Mouse (Mus musculus) MEL (cell line): ENCODE data around the gene Lasp1. TPM values are rescaled to one million over a fixed set of nuclear protein-coding genes. Genes with fewer than 3 reads are reported as not detected.

Experiments
- DNase-seq: peaks from one replicate; pipeline ENCODE4 v3.0.0; 2011; ENCODE audit warnings: low read depth, low spot score
- H3K27ac ChIP-seq: 2 replicates; pipeline ENCODE4 v1.5.1; 2012; ENCODE audit warnings: low read depth, mild to moderate bottlenecking, control low read depth, low read length, moderate library complexity; ENCODE audit not compliant: control insufficient read depth
- H3K27me3 ChIP-seq, 2 experiments: fragments of 150-350 bp in 1 of 2; sonication (generic) in 1 of 2; 2 replicates each; pipeline ENCODE4 v1.6.1; 2012; ENCODE audit warnings: low read length in 2 of 2, mild to moderate bottlenecking in 2 of 2, improper control_type of control experiment in 1 of 2, moderate library complexity in 1 of 2; ENCODE audit not compliant: insufficient read depth in 2 of 2, control insufficient read depth in 1 of 2
- H3K36me3 ChIP-seq, 2 experiments: 2 replicates each; pipeline ENCODE4 v1.6.1; 2012 to 2014; ENCODE audit warnings: low read length in 2 of 2, improper control_type of control experiment in 1 of 2, inconsistent platforms in 1 of 2, mild to moderate bottlenecking in 1 of 2; ENCODE audit not compliant: insufficient read depth in 2 of 2, control insufficient read depth in 1 of 2
- H3K4me1 ChIP-seq, 2 experiments: fragments of 150-350 bp in 1 of 2; sonication (generic) in 1 of 2; 2 replicates each; pipeline ENCODE4 v1.6.1; 2012; ENCODE audit warnings: low read length in 2 of 2, improper control_type of control experiment in 1 of 2, mild to moderate bottlenecking in 1 of 2; ENCODE audit not compliant: insufficient read depth in 2 of 2, control insufficient read depth in 1 of 2
- H3K4me3 ChIP-seq, 2 experiments: fragments of 150-350 bp in 1 of 2; sonication (generic) in 1 of 2; 2 replicates each; pipeline ENCODE4 v1.5.1; 2012; ENCODE audit warnings: low read depth in 2 of 2, low read length in 2 of 2, mild to moderate bottlenecking in 2 of 2, moderate library complexity in 2 of 2, control low read depth in 1 of 2, improper control_type of control experiment in 1 of 2; ENCODE audit not compliant: control insufficient read depth in 1 of 2, insufficient read depth in 1 of 2
- H3K79me2 ChIP-seq: 2 replicates; pipeline ENCODE4 v1.6.1; 2012; ENCODE audit warnings: mild to moderate bottlenecking, low read length, moderate library complexity; ENCODE audit not compliant: control insufficient read depth, poor library complexity, insufficient read depth
- H3K9ac ChIP-seq: 2 replicates; pipeline ENCODE4 v1.6.1; 2012; ENCODE audit warnings: low read depth, mild to moderate bottlenecking, control low read depth, low read length, moderate library complexity; ENCODE audit not compliant: control insufficient read depth, poor library complexity, severe bottlenecking
- H3K9me3 ChIP-seq: fragments of 150-350 bp; sonication (generic); replicated peaks from 2 replicates; pipeline ENCODE4 v1.6.1; 2012; ENCODE audit warnings: mild to moderate bottlenecking, low read length, improper control_type of control experiment, moderate library complexity; ENCODE audit not compliant: insufficient read depth
- CHD1 ChIP-seq: IDR thresholded peaks from 2 replicates; pipeline ENCODE4 v1.6.1; 2012; ENCODE audit warnings: low read depth, mild to moderate bottlenecking, inconsistent platforms, low read length, improper control_type of control experiment
- E2F4 ChIP-seq: IDR thresholded peaks from 2 replicates; pipeline ENCODE4 v1.6.1; 2011; ENCODE audit warnings: low read depth, low read length, improper control_type of control experiment, borderline replicate concordance
- GABPA ChIP-seq: IDR thresholded peaks from 2 replicates; pipeline ENCODE4 v1.6.1; 2012; ENCODE audit warnings: low read depth, mild to moderate bottlenecking, inconsistent platforms, low read length, improper control_type of control experiment, moderate library complexity
- JUND ChIP-seq: IDR thresholded peaks from 2 replicates; pipeline ENCODE4 v1.6.1; 2011; ENCODE audit warnings: low read depth, mild to moderate bottlenecking, improper control_type of control experiment, low read length
- MAFK ChIP-seq: IDR thresholded peaks from 2 replicates; pipeline ENCODE4 v1.6.1; 2011; ENCODE audit warnings: low read depth, mild to moderate bottlenecking, low read length, improper control_type of control experiment, borderline replicate concordance
- MAX ChIP-seq: IDR thresholded peaks from 2 replicates; pipeline ENCODE4 v1.6.1; 2011; ENCODE audit warnings: low read length, improper control_type of control experiment
- NELFE ChIP-seq: IDR thresholded peaks from 2 replicates; pipeline ENCODE4 v1.6.1; 2011; ENCODE audit warnings: low read depth, low read length, improper control_type of control experiment
- RAD21 ChIP-seq: IDR thresholded peaks from 2 replicates; pipeline ENCODE4 v1.6.1; 2011; ENCODE audit warnings: mild to moderate bottlenecking, low read depth, low read length, improper control_type of control experiment
- RCOR1 ChIP-seq: IDR thresholded peaks from 2 replicates; pipeline ENCODE4 v1.6.1; 2012; ENCODE audit warnings: low read depth, mild to moderate bottlenecking, inconsistent platforms, low read length, improper control_type of control experiment
- TAL1 ChIP-seq: IDR thresholded peaks from 2 replicates; pipeline ENCODE4 v1.6.1; 2012; ENCODE audit warnings: mild to moderate bottlenecking, inconsistent platforms, low read length, moderate library complexity, mixed read lengths
- TBP ChIP-seq: IDR thresholded peaks from 2 replicates; pipeline ENCODE4 v1.8.0; 2011; ENCODE audit warnings: low read depth, low read length, improper control_type of control experiment
- USF2 ChIP-seq, 2 experiments: IDR thresholded peaks; 2 replicates each; pipeline ENCODE4 v1.6.1; 2011 to 2012; ENCODE audit warnings: improper control_type of control experiment in 2 of 2, low read length in 2 of 2, borderline replicate concordance in 1 of 2, inconsistent platforms in 1 of 2, low read depth in 1 of 2, mild to moderate bottlenecking in 1 of 2; ENCODE audit not compliant: insufficient read depth in 1 of 2
- ZKSCAN1 ChIP-seq: IDR thresholded peaks from 2 replicates; pipeline ENCODE4 v1.6.1; 2012; ENCODE audit warnings: low read depth, mild to moderate bottlenecking, inconsistent platforms, low read length, improper control_type of control experiment, moderate library complexity
- polyA plus RNA-seq, 2 experiments: library from polyadenylated mRNA; stranded (reverse) in 1 of 2; unstranded in 1 of 2; fragments of >175 nt in 1 of 2; fragments of >200 nt in 1 of 2; gene quantifications; 2 replicates each; pipeline versions ENCODE4 v1.2.1 to v1.2.4; 2012; ENCODE audit warnings: low replicate concordance in 2 of 2, low read depth in 1 of 2; ENCODE audit not compliant: insufficient read length in 2 of 2, insufficient read depth in 1 of 2, missing spikeins in 1 of 2
- total RNA-seq: library from RNA; depleted of rRNA; stranded (reverse); fragments of 300-350 nt; gene quantifications from 2 replicates; pipeline ENCODE4 v1.2.3, GENCODE M21; 2012

Lasp1 gene
- total and polyA plus RNA-seq, 3 experiments: 13.3 to 38.7 TPM; not detected in 1

DNA sequence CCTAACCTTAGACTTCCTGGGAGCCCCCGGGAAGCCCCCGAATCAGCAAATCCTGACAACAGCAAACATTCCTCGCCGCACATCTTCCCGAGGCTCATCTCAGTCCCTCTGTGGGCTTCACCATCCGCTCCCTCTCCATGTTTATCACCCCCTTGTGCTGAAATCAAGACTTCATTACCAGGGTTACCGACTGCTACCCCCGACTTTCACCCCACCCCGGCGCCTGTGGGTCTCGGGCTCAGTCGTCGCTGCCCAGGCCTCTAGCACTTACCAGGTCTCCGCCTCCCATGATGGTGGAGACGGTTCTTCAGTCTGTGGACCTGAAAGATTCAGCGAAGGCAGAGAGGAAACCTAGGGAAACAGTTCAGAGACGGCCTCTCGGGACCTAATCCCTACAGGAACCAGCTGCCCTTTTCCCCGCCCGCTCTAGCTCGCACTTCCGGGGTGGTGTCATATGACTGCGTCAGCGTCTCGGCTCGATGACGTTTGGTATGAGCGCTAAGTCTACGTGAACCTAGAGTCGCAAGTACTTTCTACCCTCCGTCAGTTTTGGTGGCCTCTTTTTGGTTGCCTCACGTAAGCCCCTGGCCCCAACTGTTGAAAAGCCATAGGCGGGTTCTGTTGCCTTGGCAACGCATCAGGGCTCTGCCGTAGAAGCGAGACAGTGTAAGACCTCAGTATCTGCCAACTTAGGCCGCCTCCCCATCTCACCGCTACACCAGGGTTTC, 32.5 kb upstream of the Lasp1 start, which contains the start of gene Cwc25 (continued):
- TF ChIP-seq CHD1: no peak
- TF ChIP-seq MAX: peak; percentile 75
- TF ChIP-seq GABPA: peak; percentile 85; the same call in 1 of the 2 replicates
- TF ChIP-seq NELFE: peak; percentile 93

GRCm38 (mm10) chr11:97769704-97770103, 29.1 kb upstream of the Lasp1 start:
- Histone ChIP-seq H3K4me3 (no peak overlapping the region), H3K4me1 (peaks cover 3 to 6% of the 10 kb centered on the region in 2 experiments; a peak in 2 of 4 replicates), H3K79me2 (peaks cover 15% of the 10 kb centered on the region), H3K27me3 (no peaks in the 10 kb centered on the region), H3K9ac (no peak overlapping the region), H3K27ac (no peak overlapping the region), H3K9me3 (no peaks in the 10 kb centered on the region), H3K36me3 (peaks cover 0 to 7% of the 10 kb centered on the region in 2 experiments; a peak in 2 of 4 replicates)
- DNase-seq: peak; percentile 70
- TF ChIP-seq JUND (no peak), ZKSCAN1 (no peak), TAL1 (no peak), MAFK (peak; percentile 81), RAD21 (no peak), MAX (no peak), USF2 (IDR thresholded peaks at IDR 0.05; ENCODE audit: borderline replicate concordance in 1 of 2, insufficient read depth in 1 of 2, low read depth in 1 of 2, low read length in 2 of 2) (no peak), RCOR1 (no peak), TBP (peak; percentile 99)

DNA sequence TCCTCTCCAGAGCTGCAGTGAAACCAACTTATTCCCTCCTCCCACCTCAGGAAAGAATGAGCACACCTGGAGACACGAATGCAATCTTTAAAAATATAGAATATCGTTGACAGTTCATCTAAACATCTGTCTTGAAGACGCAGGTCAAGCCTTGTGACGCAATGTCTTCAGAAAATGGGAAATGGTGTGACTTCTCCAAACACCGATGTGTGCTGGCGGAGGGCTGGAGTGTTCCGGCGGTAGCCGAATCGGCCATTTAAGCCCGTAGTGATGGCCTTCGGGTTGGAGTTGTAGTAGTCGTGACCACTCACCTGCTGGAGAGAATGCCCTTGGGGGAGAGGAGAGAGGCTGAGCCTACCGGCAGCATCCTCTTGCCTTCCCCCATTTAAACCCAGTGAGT, 27.4 kb upstream of the Lasp1 start:
- Histone ChIP-seq H3K4me3 (no peak overlapping the region), H3K9me3 (no peaks in the 10 kb centered on the region), H3K79me2 (no peaks in the 10 kb centered on the region; the same call in 1 of the 2 replicates), H3K4me1 (no peaks in the 10 kb centered on the region), H3K9ac (no peak overlapping the region), H3K27me3 (no peaks in the 10 kb centered on the region)
- TF ChIP-seq E2F4: no peak
- TF ChIP-seq, all 39 proteins: peak for 0
- H3K36me3 ChIP-seq: no peaks in the 10 kb centered on the region
- DNase-seq: no peak
- no peak overlapping the region for H3K27ac ChIP-seq
